Mouse (Mus musculus) right cerebral cortex, postnatal 4 days (tissue): Measurements from ENCODE around the gene Ccdc141.

Source experiments
- DNase-seq: peaks from one replicate; pipeline ENCODE4 v3.0.0-alpha.2; 2022

Gene Ccdc141

DNA sequence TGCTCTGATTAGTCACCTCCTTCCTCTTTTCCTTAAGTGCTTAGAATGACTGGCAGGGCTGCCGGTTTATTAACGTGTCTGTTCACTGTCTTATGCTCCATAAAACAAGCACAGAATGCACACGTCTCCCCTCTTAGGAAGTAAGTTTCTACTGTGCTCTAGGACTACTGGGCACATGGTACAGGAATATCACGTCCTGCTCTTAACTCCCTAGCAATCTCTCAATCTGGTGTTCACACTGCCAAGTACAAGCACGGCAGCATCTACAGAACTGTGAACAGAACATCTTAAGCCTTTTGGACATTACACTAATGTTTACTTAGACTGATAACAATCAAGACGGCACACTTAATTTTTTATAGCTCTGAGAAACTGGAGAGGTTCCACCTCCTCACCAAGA is 52.3 kb downstream of the Ccdc141 start:
- no peak for DNase-seq

DNA sequence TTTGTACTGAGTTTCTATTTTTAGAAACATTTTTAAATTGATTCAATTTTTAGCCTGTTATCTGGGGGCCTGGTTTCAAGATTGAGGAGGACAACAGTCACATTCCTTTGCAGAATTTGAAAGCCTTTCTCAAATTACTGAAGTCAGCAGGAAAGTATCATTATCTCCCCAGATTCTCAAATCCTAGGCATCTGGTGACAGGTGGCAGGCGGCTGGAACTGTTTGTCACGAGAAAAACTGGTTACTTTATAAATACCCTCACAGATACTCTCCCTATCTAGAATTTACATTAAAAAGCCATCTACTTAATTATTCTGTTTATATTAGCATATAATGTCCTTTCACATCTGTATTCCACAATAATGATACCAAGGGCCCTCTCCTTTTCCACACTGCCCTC is 56.1 kb downstream of the Ccdc141 start:
- DNase-seq, result no peak

DNA sequence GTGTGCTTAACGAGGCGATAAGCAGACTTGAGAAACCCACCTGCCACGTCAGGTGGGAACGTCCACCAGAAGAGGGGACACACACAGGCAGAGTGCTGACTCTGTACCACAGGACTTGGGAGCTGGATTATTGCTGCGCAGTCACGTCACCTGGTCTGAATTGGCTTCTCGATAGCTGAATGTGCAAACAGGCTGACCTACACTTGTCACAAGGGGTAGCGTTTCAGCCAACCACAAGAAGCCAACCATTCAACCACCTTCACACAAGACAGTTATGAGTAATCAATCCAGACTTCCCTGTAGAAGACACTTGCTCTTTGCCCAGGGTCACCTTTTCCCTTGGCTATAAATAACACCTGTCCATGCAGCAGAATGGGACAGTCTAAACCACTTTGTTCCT is 56.6 kb downstream of the Ccdc141 start:
- DNase-seq, result no peak

DNA sequence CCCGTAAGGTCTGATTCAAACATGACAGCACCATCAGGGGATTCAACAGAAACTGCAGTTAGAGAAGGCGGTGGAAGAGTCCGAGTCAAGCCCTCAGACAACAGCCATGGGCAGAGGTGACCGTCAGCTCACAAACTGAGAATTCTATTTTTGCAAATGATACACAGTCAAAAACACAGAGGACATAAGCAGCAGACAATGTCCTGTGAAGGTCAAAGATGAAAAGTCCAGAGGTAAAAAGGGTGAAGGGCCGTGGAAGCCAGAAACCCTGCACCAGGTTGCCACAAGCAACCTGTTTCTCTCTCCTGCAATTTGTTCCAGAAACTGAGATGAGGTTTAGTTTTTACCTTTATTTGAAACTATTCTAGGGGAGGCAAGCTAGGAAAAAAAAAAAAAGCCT is 57.4 kb downstream of the Ccdc141 start:
- no peak for DNase-seq

DNA sequence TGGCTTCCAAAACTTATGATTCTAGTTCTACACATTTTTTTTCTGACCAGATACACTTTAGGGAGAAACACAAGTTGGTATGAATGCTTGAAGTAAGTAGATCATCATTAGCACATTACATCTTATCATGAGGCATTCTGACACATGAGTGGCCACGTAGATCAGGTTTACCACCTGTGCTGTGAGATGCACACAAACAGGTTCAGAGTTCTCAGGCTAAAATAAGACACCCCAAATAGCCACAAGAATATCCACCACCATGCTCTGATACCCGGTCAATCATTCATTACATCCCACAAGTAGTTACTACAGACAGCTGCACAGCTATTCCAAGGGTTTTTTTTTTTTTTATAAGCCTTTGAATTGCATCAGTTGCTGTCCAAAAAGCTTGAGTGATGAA is 59.3 kb downstream of the Ccdc141 start:
- no peak for DNase-seq

DNA sequence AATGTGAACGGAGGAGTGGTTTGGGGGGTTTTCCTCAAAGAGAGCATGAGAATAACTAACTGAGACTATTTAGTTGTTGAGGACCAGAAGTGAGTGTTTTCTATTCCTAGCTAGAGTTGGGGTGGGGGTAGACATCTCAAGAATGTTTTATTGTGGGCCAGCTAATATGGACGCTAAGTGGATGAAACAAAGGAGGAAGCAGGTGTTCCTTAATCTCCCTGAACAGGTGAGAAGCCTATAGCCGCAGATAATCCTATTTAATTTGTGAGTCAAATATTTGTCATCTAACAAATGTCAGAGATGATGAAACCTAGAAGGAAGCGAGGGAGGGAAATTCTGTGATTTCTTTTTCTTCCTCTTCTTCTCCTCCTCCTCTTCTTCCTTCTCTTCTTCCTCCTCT is 60.1 kb downstream of the Ccdc141 start:
- DNase-seq, result no peak

DNA sequence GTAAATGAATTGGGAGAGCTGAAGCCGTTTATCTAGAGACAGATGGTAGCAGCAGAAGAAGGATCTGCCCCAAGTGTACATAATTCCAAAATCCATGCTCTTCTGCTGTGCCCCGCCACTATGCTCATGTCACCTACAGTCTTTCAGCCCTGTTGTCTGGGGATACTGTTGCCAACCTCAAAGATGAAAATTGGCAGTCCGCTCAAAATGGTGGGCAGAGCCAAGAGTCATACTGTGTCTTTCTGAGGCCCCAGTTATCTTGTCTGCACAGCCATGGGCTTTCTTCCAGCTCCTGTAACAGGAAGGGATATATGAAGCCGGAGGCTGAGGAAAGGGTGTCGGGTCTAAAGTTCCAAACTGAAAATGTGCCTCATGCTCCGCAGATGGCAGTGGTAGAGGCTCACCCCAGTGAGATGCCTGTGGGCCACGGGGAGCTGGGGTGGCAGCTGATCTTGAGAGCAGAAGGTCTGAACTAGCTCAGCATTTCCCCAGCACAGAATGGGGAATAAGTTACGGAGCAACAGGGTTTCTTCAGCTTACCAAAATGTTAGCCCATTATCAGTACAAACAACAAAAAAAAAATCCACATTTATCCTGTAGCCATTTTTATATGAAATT is 60.8 kb downstream of the Ccdc141 start:
- DNase-seq, result no peak

DNA sequence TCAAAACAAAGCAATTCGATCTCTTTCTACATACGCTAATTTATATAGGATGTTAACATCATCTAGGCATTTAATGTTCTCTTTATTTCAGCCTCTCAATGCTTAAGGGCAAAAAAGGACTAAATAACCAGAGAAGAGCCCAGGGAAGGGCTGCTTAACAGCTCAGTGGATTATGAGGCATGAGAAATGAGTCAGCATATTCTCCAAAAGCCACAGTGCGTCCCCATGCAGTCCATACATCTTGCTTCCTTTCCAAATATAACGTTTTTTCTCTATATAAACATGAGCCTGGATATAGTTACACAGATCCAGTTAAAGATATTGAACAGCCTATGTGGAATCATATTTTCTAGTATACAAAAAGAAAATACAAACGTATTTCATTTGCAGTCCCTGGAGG is 61.9 kb downstream of the Ccdc141 start:
- DNase-seq, result no peak

DNA sequence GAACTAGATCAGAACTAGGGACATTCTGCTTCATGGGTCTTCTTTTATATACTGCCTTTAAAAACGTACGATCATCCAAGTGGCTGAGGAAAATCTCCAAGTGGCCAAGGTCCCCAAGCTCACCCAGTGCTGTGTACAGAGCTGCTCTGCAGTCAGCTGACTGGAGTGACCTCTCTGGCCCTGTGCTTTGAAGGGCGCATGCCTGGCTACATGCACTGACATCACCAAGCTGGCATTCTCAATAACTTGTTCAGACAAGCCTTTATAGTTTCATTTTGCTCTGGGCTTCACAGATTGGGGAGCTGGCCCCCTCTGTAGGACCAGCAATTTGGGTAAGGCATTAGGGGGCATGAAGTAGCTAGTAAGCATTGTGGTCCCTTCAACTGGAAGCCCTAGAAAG is 64.3 kb downstream of the Ccdc141 start:
- no peak for DNase-seq

DNA sequence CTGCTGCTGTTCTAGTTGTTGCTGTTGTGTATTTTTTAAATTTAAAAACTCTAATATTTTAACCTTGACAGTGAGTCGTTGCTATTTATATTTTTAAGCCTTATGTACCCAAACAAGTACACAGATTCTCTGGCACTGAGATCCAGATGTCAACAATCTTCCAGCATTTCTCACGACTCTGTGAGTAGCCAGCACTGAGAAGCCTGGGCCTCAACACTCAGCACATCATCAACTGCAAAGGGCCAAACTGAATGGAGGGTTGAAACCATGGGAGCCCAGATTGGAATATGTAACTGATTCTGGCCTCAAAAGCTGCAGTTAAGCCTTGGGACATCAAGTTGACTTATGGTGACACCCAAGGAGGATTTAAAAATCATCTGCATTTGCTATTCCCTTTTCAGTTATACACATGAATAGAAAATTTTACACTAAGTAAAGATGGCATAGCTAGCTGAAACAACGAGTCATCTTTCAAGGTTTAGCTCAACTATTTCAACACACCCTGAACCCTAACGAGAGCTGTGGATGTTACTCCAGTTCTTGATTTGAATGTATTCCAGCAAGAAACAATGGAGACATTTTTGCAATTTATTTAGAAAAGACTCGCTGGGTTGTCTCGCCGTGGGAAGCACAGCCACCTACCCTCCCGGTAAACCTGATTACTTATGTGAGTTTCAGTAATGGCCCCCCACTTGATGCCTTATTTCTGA is 65.3 kb downstream of the Ccdc141 start:
- no peak for DNase-seq

DNA sequence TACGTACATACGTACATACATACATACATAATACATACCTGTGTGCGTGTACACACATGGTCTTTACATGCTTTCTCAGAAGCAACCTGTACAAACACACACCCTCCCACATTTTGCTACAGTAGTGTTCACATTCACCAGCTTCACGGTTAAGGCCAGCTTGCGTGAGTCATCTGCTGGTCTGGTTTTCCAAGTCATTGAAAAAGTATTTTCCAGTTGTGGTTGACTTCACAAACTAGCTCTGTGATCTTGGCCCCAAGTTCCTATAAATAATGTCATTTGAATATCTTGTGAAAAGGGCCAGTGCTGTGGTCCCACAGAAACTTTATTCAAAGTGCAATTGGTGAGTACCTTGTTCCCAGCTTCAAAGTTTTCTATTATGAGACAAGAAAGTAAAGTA is 67.9 kb downstream of the Ccdc141 start:
- no peak for DNase-seq

DNA sequence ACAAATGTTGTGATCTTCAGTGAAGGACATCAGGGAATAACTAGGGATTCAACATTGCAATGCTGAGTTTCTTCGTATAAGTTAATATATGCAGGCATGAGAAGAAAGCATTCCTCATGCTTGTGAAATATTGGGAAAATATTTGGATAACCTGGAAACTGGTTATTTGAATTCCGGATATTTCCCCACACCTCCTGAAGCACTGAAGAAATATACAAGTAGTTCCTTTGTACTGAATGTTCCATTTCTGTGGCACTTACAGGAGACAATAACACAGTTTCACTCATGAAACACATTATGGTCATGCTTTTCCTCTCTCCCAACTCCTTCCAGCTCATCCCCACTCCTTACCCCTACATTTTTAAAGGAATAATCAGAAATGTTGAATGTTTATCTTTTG is 70.6 kb downstream of the Ccdc141 start:
- no peak for DNase-seq

DNA sequence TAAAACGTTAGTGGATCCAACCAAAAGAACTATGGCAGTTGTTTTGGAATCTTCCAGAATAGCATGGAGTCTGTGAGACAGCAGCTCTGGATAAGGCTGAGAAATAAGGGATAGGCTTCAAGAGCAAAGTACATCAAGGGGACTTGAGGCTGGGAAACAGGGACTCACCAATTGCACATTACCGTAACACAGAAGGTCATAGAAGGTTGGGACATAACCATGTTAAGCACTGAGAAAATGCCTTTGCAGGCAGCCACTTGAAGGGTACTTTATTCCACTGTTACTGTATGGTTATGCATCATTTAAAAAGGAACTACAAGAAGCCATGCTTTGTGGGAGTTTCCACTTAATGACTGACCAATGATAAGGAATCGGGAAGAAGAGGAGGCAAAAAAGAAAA is 71.7 kb downstream of the Ccdc141 start:
- no peak for DNase-seq

DNA sequence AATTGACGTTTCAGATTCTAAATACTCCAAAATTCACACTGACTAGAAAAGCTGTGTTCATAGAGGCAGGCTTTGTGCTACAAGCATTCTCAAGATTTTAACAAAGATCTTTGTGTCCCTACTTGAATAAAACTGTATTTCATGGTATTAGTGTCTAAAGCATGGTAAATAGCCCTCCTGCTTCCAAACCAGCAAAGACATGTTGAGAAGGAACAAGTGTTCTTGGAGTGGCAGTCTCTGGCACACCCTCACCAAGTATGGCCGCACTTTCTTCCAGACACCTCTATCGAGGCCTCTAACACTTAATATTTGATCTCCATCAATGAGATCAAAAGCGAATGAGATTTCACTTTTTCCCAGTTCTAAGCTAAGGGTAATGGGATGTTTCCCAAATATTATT is 78.7 kb downstream of the Ccdc141 start:
- DNase-seq, result no peak

DNA sequence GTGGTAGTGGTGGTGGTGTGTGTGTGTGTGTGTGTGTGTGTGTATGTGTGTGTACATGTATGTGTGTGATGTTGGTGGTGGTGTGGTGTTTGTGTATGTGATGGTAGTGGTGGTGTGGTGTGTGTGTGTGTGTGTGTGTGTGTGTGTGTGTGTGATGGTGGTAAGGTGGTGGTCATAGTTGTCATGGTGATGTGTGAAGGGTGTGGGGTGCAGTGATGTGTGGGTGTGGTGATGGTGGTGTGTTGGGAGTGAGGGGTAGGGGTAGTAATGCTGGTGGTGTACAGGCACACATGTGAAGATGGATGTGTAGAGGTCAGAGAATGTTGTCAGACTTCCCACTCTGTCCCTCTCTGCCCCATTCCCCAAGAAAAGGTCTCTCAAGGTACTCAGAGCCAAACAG is 85.1 kb downstream of the Ccdc141 start:
- DNase-seq, result no peak

DNA sequence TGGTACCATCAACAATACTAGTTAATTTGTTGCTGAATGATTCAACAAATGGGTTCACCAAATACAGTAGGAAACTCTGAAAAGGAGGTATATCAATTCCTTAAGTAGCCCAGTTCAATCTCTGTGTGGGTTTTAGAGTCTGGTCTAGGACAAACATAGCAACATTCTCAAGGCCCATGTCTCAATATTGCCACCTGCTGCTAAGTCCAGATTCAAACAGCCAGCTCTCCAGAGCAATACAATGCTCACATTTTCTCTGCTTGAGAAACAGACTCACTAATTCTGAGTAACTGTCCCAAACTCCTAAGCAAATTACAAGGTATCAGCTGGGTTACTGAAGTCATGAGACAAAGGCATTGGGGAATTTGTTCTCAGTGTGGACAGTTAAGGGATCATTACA is 85.8 kb downstream of the Ccdc141 start:
- no peak for DNase-seq

DNA sequence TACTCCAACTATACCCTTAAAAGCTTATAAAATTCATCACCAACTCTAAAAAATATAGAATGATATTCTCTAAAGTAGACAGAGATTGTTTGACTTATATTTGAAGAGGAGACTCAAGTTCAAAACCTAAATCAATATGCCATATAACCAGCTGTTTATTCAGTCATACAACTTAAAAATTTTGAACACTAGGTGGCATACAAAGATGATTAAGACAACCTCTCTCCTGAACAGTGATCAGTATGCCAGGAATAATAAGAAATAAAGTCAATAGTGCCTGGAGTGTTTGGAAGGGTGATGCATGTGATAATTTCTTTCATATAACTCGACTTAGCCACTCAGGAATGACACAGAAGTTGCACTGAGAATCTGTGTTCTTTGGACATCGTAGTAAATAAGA is 89.3 kb downstream of the Ccdc141 start:
- DNase-seq, result no peak

DNA sequence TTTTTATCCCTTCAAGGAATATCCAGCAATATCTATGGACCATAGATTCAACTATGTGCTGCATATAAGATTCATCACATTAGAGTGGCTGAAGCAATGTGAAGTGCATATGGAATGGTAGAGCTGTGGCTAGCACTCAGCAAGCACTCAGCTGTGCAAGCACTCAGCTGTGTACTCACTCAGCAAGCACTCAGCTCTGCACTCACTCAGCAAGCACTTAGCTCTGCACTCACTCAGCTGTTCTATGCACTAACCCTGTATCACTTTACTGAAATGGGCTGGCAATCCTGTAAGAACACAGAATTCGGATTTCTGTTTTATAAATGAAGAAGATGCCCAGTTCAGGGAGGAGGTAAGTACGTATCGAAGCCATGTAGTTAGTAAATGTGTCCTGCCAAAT is 89.8 kb downstream of the Ccdc141 start:
- DNase-seq, result no peak

DNA sequence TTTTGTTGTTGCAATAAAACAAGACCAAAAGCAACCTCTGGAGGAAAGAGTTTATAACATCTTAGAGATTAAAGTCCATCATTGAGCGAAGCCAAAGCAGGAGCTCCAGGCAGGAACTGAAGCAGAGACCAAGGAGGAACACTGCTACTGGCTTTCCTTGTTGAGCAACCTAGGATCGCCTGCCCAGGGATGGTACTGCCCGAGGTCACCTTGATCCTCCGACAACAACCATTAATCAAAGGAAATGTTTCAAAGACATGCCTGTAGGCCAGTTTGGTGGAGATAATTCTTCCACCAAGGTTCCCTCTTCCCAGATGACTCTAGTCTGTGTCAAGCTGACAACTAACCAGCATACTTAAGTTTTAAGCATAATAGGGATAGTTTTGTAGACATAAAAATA is 91.7 kb downstream of the Ccdc141 start:
- DNase-seq, result no peak

DNA sequence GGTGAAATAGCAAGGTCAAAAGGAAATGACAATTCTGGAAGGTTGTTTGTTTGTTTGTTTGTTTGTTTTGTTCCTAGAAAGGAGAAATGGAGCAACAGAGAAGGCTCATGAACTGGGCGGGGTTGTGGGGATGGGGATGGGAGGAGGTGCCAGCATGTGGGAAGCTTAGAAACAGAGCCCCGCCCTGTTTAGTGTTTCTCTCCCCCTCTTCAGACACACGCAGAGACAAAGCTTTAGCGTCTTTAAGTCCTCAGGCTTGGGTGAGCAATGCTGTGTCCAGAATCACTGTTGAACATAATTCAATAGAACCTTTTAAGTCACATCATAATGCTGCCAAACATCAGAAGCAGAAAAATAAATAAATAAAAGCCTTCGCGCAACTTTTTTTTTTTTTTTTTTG is 96.1 kb downstream of the Ccdc141 start:
- no peak for DNase-seq

DNA sequence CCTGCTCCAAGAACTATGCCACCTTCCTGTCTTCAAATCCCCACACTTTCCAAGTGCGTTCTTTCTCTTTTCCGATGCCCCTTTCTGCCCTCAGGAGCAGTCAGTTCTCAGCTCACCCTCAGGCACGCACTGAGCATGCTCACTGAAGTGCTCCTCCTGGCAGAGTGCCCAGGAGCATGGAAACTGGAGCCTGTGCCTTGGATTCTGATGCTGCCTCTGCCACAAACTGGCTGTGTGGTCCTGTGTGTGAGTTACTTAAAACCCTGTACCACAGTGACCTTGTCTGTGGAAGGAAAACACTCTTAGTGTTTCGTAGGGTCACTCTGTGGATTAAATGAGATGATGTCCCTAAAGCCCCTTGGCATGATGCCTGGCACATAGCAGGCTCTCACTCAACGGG is 96.5 kb downstream of the Ccdc141 start:
- DNase-seq, result no peak

DNA sequence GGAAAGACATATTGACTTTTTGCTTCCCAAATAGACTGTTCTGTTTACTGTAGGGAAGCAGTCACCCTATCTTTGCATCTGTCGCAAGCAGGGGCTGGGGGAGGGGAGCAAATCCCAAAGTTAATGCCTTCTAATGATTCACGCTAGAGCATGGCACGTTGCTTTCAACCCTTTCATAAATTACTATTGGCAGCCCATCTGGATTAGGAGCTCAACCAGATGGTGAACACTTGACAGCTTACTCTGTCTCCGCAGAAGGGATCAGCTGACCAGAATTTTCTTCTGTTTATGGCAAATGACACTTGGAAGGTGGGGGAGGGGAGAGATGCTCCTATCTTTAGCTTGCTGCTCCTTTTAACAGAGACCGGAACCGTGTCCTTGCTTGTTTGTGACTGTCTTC is 105.1 kb downstream of the Ccdc141 start:
- DNase-seq, result peak; percentile 22

DNA sequence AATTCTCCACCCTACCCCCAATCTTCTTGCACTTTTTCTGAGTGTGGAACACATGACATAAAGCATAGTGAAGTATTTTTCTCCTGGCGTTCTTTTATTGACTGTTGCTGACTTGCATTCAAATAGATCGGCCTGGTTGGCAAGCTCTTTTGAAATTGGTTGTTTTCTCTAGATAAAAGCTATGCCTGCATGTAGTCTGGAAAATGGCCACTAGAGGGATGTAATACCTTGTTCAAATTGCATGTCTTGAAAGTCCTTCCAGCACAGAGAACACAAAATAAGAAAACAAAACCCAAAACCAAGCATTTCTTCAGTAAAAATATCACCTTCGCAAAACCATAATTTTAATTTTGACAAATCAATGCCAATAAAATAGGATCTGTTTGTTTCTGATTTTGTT is 108.6 kb downstream of the Ccdc141 start:
- peak; percentile 23 for DNase-seq

DNA sequence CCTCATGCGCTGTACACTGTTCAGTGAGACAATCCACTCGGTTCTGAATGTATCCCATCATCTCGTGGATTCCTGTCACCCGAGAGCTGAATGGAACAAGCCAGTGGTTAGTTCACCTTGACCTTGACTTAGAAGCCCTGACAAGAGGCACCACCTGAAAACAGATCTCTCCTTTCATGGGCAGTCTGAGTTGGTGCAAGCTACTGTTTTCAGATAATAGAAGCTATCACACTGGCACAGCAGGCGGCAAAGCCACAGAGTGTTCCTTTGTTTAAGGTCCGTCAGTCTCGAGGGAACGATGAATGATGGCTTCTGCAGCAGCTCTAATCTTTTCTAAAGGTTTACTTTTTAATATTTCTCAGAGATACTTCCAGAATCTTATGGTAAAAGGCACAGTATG is 110.8 kb downstream of the Ccdc141 start:
- no peak for DNase-seq

DNA sequence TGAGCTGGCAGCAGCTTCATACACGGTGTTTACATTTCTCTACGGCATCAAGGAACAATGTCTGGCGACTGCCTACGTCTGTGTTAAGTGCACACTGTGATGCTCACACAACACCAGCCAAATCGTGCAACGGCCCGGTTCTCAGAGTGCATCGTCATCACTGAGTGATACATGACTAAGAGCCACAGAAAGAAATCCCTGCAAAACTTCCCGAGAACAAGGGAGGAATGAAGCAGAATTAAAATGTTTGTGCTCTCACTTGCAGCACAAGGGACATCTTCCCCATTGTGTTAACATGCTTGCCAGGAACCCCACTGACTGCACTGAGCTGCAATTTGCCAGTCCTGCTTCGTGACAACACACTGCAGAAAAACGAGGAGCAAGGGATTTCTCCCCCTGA is 114.1 kb downstream of the Ccdc141 start:
- no peak for DNase-seq
